Mouse (Mus musculus) midbrain, postnatal 0 days (tissue): ENCODE data around the gene Cxcl10. TPM values are rescaled to one million over a fixed set of nuclear protein-coding genes. Genes with fewer than 3 reads are reported as not detected.

Source experiments
- ATAC-seq: fragments of 200-750 bp; cut with Nextera tagmentation; 2 replicates; pipeline ENCODE4 v1.8.0; 2017; ENCODE audit warnings: moderate number of reproducible peaks, mild to moderate bottlenecking, moderate TSS enrichment, moderate library complexity; ENCODE audit not compliant: low FRiP score
- DNase-seq: peaks from one replicate; pipeline ENCODE4 v3.0.0-alpha.2; 2015; ENCODE audit warnings: low spot score
- H3K27ac ChIP-seq: fragments of 300-500 bp; sonication (generic); 2 replicates; pipeline ENCODE4 v1.5.1; 2014; ENCODE audit warnings: low read depth, mild to moderate bottlenecking, low read length, mixed read lengths
- H3K27me3 ChIP-seq: fragments of 300-500 bp; sonication (generic); 2 replicates; pipeline ENCODE4 v1.6.1; 2014; ENCODE audit warnings: low read length, control low read depth, mixed read lengths; ENCODE audit not compliant: insufficient read depth
- H3K36me3 ChIP-seq: fragments of 300-500 bp; sonication (generic); 2 replicates; pipeline ENCODE4 v1.6.1; 2014; ENCODE audit warnings: low read length, control low read depth, mixed read lengths; ENCODE audit not compliant: insufficient read depth
- H3K4me1 ChIP-seq: fragments of 300-500 bp; sonication (generic); 2 replicates; pipeline ENCODE4 v1.6.1; 2014; ENCODE audit warnings: mild to moderate bottlenecking, control low read depth, antibody characterized with exemption, low read length, mixed read lengths; ENCODE audit not compliant: insufficient read depth
- H3K4me2 ChIP-seq: fragments of 300-500 bp; sonication (generic); 2 replicates; pipeline ENCODE4 v1.6.1; 2014; ENCODE audit warnings: low read depth, mild to moderate bottlenecking, low read length, mixed read lengths; ENCODE audit not compliant: poor library complexity, severe bottlenecking
- H3K4me3 ChIP-seq: fragments of 300-500 bp; sonication (generic); 2 replicates; pipeline ENCODE4 v1.5.1; 2014; ENCODE audit warnings: low read depth, mild to moderate bottlenecking, low read length, moderate library complexity
- H3K9ac ChIP-seq: fragments of 300-500 bp; sonication (generic); replicated peaks from 2 replicates; pipeline ENCODE4 v1.6.1; 2014; ENCODE audit warnings: mild to moderate bottlenecking, low read length, moderate library complexity, mixed read lengths; ENCODE audit not compliant: poor library complexity, severe bottlenecking
- H3K9me3 ChIP-seq: fragments of 300-500 bp; sonication (generic); 2 replicates; pipeline ENCODE4 v1.6.1; 2016; ENCODE audit warnings: low read length, control low read depth
- CTCF ChIP-seq: IDR thresholded peaks from 2 replicates; pipeline ENCODE4 v1.5.1; 2016; ENCODE audit warnings: antibody characterized with exemption, mild to moderate bottlenecking
- WGBS: fragments of 180-500 bp; shearing (Covaris S2); extraction: QIAGEN DNeasy Blood & Tissue Kit; methylation state at CpG from one replicate; pipeline ENCODE4 v1.1.7; 2014; 5-methylcytosine and 5-hydroxymethylcytosine counted together
- polyA plus RNA-seq: library from polyadenylated mRNA; unstranded; fragments of >200 nt; fragmentation: Nextera tagmentation; extraction: Ambion mirVana; gene quantifications from 2 replicates; pipeline ENCODE4 v1.2.1, GENCODE M21; 2015
- total RNA-seq: library from RNA; depleted of rRNA; stranded (reverse); fragments of >200 nt; gene quantifications from 2 replicates; pipeline ENCODE4 v1.2.3, GENCODE M21; 2014

Gene Cxcl10
- total and polyA plus RNA-seq, 2 experiments from 2014 or later: 0.28 TPM; not detected in 1

DNA sequence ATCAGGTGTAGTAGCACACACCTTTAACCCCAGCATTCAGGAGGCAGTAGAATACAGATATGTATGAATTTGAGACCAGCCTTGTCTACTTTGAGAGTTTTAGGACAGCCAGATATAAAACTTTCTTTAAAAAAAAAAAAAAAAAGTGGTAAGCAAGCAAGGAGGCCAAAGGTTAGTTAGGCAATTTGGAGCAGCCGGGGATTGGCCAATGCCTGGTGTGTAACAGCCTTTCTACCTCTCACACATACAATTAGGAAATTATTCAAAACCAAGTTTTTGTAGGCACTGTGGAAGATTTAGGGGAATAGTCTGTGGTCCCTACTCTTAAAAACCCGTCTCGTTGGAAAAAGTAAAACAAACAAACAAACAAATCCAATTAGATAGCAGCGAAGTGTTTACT, 26.1 kb downstream of the Cxcl10 start:
- no peak for TF ChIP-seq CTCF
- Histone ChIP-seq H3K27ac (no peak overlapping the region), H3K9me3 (no peaks in the 10 kb centered on the region), H3K4me3 (no peak overlapping the region), H3K27me3 (no peaks in the 10 kb centered on the region), H3K9ac (no peak overlapping the region), H3K36me3 (no peaks in the 10 kb centered on the region), H3K4me1 (no peaks in the 10 kb centered on the region), H3K4me2 (no peak overlapping the region)
- WGBS: 83% methylated on average over 4 of the region's 4 CpGs
- DNase-seq (no peak), ATAC-seq (no peak)

- no peak for DNase-seq
- Histone ChIP-seq H3K9ac (no peak overlapping the region), H3K36me3 (no peaks in the 10 kb centered on the region), H3K9me3 (no peaks in the 10 kb centered on the region), H3K4me1 (no peaks in the 10 kb centered on the region), H3K27ac (no peak overlapping the region), H3K27me3 (no peaks in the 10 kb centered on the region), H3K4me2 (no peak overlapping the region), H3K4me3 (no peak overlapping the region)
- no peak for TF ChIP-seq CTCF
- WGBS: 77% methylated on average over 8 of the region's 8 CpGs
- ATAC-seq: no peak
Observed at GRCm38 (mm10) chr5:92321631-92322400, 26.9 kb downstream of the Cxcl10 start.

GRCm38 (mm10) chr5:92318596-92318995, 30.1 kb downstream of the Cxcl10 start:
- 95% methylated on average over 14 of the region's 14 CpGs for WGBS
- Histone ChIP-seq H3K4me2 (no peak overlapping the region), H3K4me1 (no peaks in the 10 kb centered on the region), H3K4me3 (no peak overlapping the region), H3K36me3 (no peaks in the 10 kb centered on the region), H3K27ac (no peak overlapping the region), H3K9me3 (no peaks in the 10 kb centered on the region), H3K27me3 (no peaks in the 10 kb centered on the region), H3K9ac (no peak overlapping the region)
- DNase-seq (no peak), ATAC-seq (no peak)
- TF ChIP-seq CTCF: no peak

DNA sequence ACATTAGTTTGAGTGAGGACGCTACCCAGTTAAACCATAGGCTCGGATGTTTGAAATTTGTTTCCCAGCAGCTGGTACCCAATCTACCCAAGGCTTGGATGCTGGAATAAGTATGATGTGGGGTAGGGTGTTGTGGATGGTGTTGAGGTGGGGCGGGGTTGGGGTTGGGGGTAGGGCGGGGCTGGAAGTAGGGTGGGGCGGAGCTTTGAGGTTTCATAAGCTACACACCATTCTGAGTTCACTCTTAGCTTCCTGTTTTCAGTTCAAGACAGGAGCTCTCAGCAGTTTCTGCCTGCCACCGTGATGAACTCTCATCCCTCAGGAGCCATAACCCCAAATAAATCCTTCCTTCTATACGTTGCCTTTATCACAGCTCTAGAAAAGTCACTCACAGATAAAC, 30.6 kb downstream of the Cxcl10 start:
- DNase-seq (no peak), ATAC-seq (no peak)
- 93% methylated on average over 7 of the region's 7 CpGs for WGBS
- TF ChIP-seq CTCF: no peak
- Histone ChIP-seq H3K27me3 (no peaks in the 10 kb centered on the region), H3K4me1 (no peaks in the 10 kb centered on the region), H3K9me3 (no peaks in the 10 kb centered on the region), H3K4me3 (no peak overlapping the region), H3K4me2 (no peak overlapping the region), H3K36me3 (no peaks in the 10 kb centered on the region), H3K9ac (no peak overlapping the region), H3K27ac (no peak overlapping the region)

GRCm38 (mm10) chr5:92313776-92314175, 34.9 kb downstream of the Cxcl10 start:
- H3K9ac ChIP-seq: no peak overlapping the region
- no peaks in the 10 kb centered on the region for H3K36me3 ChIP-seq

DNA sequence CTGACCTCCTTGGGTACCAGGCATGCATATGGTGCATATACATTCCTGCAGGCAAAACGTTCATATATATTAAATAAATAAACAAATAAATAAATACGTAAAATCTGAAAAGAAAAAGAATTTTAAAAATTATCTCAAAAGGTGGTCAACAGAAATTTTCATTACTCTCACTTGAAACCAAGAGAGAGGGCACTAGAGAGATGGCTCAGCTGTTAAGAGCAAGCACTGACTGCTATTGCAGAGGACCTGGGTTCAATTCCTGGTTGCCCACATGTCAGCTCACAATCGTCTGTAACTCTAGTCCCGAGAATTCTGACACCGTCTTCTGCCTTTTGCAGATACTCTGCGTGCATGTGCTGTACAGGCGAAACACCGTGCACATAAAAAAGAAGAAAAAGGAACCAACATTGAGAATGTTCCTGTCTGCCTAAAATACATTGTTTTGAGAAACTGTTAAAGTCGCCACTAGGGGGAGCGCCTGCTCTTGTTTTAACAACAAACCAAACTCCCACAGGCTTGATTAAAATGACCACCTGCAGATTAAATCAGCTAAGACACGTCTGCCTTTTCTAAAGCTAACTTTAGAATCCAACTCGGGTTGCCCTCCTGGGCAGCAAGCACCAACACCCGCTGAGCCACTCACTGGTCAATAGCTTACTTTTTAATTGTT, 36.5 kb downstream of the Cxcl10 start:
- Histone ChIP-seq H3K9me3 (no peaks in the 10 kb centered on the region), H3K4me3 (no peak overlapping the region), H3K27me3 (no peaks in the 10 kb centered on the region), H3K4me2 (no peak overlapping the region), H3K36me3 (no peaks in the 10 kb centered on the region), H3K9ac (no peak overlapping the region), H3K27ac (no peak overlapping the region), H3K4me1 (peaks cover 7% of the 10 kb centered on the region; the same call in 1 of the 2 replicates)
- WGBS: 13% methylated on average over 13 of the region's 13 CpGs
- no peak for ATAC-seq
- peak; percentile 90 for TF ChIP-seq CTCF
- peak; percentile 94 for DNase-seq

More at GRCm38 (mm10) chr5:92313776-92314175, 34.9 kb downstream of the Cxcl10 start:
- Histone ChIP-seq H3K27ac (no peak overlapping the region), H3K4me2 (no peak overlapping the region), H3K4me3 (no peak overlapping the region), H3K9me3 (no peaks in the 10 kb centered on the region), H3K27me3 (no peaks in the 10 kb centered on the region), H3K4me1 (peaks cover 3% of the 10 kb centered on the region; the same call in 1 of the 2 replicates)
- WGBS: 82% methylated on average over 7 of the region's 7 CpGs
- no peak for DNase-seq
- no peak for TF ChIP-seq CTCF
- ATAC-seq: no peak
